In the genomic region with DNA sequence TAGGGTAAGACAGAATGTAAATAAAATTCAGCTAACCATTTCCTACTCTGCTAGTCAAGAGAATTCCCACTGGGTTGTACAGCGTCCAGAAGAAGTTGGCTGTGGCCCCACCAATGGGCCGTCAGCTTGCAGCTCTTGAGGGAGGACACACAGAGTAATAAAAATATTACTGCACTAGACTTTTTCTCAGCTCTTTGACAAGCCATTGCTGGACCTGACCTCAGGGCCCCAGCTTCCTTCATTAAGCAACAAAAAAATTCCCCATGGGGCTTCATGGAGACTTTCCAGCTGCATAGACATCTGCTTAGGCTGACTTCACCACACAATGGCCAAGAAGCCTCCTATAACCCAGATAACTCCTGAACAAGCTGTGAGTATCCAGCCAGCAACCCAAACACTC, we compare ENCODE assay signal across 8 mouse cellular contexts.
DNase-seq lines count a peak whose midpoint lies in the region; ATAC-seq lines count a peak whose summit lies in the region.

No protein-coding gene starts in this region.

- H3K27me3 ChIP-seq in heart, embryonic 12.5 days (replicated peaks), result no peaks in the 10 kb centered on the region
- H3K27me3 ChIP-seq in intestine, embryonic 16.5 days (replicated peaks; ENCODE audit: control insufficient read depth, insufficient read depth, low read length), result no peaks in the 10 kb centered on the region
- no peaks in the 10 kb centered on the region for H3K27me3 ChIP-seq in lung, embryonic 16.5 days (ENCODE audit: control insufficient read depth, insufficient read depth, low read depth, low read length)
- H3K27me3 ChIP-seq in hindbrain, embryonic 11.5 days (ENCODE audit: control insufficient read depth, insufficient read depth, low read length), result no peaks in the 10 kb centered on the region
- H3K27me3 ChIP-seq in forebrain, embryonic 12.5 days, result no peaks in the 10 kb centered on the region

- H3K4me2 ChIP-seq in heart, embryonic 12.5 days, result no peak overlapping the region
- H3K4me2 ChIP-seq in intestine, embryonic 16.5 days (ENCODE audit: low read depth, low read length), result no peak overlapping the region
- no peak overlapping the region for H3K4me2 ChIP-seq in lung, embryonic 16.5 days (ENCODE audit: low read depth, low read length)
- no peak overlapping the region for H3K4me2 ChIP-seq in hindbrain, embryonic 11.5 days (replicated peaks; ENCODE audit: low read depth, low read length)
- H3K4me2 ChIP-seq in forebrain, embryonic 12.5 days, result no peak overlapping the region

- ATAC-seq in heart, embryonic 12.5 days (ENCODE audit: insufficient number of reproducible peaks, low FRiP score), result no peak
- peak; percentile 72 for ATAC-seq in intestine, embryonic 16.5 days
- ATAC-seq in lung, embryonic 16.5 days (ENCODE audit: low read depth), result peak; percentile 95
- no peak for ATAC-seq in hindbrain, embryonic 11.5 days (ENCODE audit: low FRiP score)
- ATAC-seq in monocyte, adult 5-6 weeks (replicated peaks; ENCODE audit: insufficient number of reproducible peaks, low FRiP score, low TSS enrichment, poor library complexity, severe bottlenecking), result no peak
- ATAC-seq in forebrain, embryonic 12.5 days (ENCODE audit: low FRiP score), result no peak

- no peaks in the 10 kb centered on the region for H3K36me3 ChIP-seq in heart, embryonic 12.5 days
- H3K36me3 ChIP-seq in intestine, embryonic 16.5 days (ENCODE audit: control insufficient read depth, insufficient read depth, low read length), result no peaks in the 10 kb centered on the region
- no peaks in the 10 kb centered on the region for H3K36me3 ChIP-seq in lung, embryonic 16.5 days (ENCODE audit: control insufficient read depth, insufficient read depth, low read length)
- H3K36me3 ChIP-seq in hindbrain, embryonic 11.5 days (ENCODE audit: control insufficient read depth, insufficient read depth, low read length), result no peaks in the 10 kb centered on the region
- H3K36me3 ChIP-seq in forebrain, embryonic 12.5 days (replicated peaks), result no peaks in the 10 kb centered on the region

- no peak overlapping the region for H3K4me3 ChIP-seq in heart, embryonic 12.5 days
- no peak overlapping the region for H3K4me3 ChIP-seq in intestine, embryonic 16.5 days (ENCODE audit: low read length)
- no peak overlapping the region for H3K4me3 ChIP-seq in lung, embryonic 16.5 days (ENCODE audit: low read length)
- H3K4me3 ChIP-seq in hindbrain, embryonic 11.5 days (ENCODE audit: low read depth, low read length), result no peak overlapping the region
- no peak overlapping the region for H3K4me3 ChIP-seq in forebrain, embryonic 12.5 days (replicated peaks)

- H3K9me3 ChIP-seq in heart, embryonic 12.5 days (replicated peaks), result peaks cover 2% of the 10 kb centered on the region; the same call in 1 of the 2 replicates
- peaks cover under 1% of the 10 kb centered on the region; the same call in 1 of the 2 replicates for H3K9me3 ChIP-seq in intestine, embryonic 16.5 days (ENCODE audit: control insufficient read depth, low read length)
- H3K9me3 ChIP-seq in lung, embryonic 16.5 days (ENCODE audit: control insufficient read depth, low read length), result no peaks in the 10 kb centered on the region
- H3K9me3 ChIP-seq in hindbrain, embryonic 11.5 days (ENCODE audit: control insufficient read depth, low read length), result no peaks in the 10 kb centered on the region
- H3K9me3 ChIP-seq in forebrain, embryonic 12.5 days, result no peaks in the 10 kb centered on the region

- no peak overlapping the region for H3K9ac ChIP-seq in heart, embryonic 12.5 days
- no peak overlapping the region for H3K9ac ChIP-seq in intestine, embryonic 16.5 days (ENCODE audit: low read depth, low read length)
- H3K9ac ChIP-seq in lung, embryonic 16.5 days (ENCODE audit: low read length), result no peak overlapping the region
- H3K9ac ChIP-seq in hindbrain, embryonic 11.5 days (ENCODE audit: low read depth, low read length), result no peak overlapping the region
- H3K9ac ChIP-seq in forebrain, embryonic 12.5 days, result no peak overlapping the region

- peak; percentile 99 for DNase-seq in heart, adult 11 months
- DNase-seq in cerebellum, postnatal 10 days, result peak; percentile 40 to 49
- DNase-seq in hindbrain, embryonic 11.5 days (ENCODE audit: low spot score), result no peak

- H3K4me1 ChIP-seq in heart, embryonic 12.5 days (replicated peaks), result no peaks in the 10 kb centered on the region
- no peaks in the 10 kb centered on the region for H3K4me1 ChIP-seq in intestine, embryonic 16.5 days (ENCODE audit: control insufficient read depth, insufficient read depth, low read length)
- peaks cover 4% of the 10 kb centered on the region; the same call in 1 of the 2 replicates for H3K4me1 ChIP-seq in lung, embryonic 16.5 days (replicated peaks; ENCODE audit: control insufficient read depth, insufficient read depth, low read length)
- no peaks in the 10 kb centered on the region for H3K4me1 ChIP-seq in hindbrain, embryonic 11.5 days (replicated peaks; ENCODE audit: control insufficient read depth, insufficient read depth, low read length)
- no peaks in the 10 kb centered on the region for H3K4me1 ChIP-seq in forebrain, embryonic 12.5 days

- 71% methylated on average over 2 of the region's 2 CpGs for WGBS in heart, embryonic 12.5 days
- 44% methylated on average over 2 of the region's 2 CpGs for WGBS in intestine, embryonic 16.5 days
- WGBS in lung, embryonic 16.5 days, result 47% methylated on average over 2 of the region's 2 CpGs
- 80% methylated on average over 2 of the region's 2 CpGs for WGBS in hindbrain, embryonic 11.5 days
- WGBS in forebrain, embryonic 12.5 days, result 96% methylated on average over 2 of the region's 2 CpGs

- no peak overlapping the region for H3K27ac ChIP-seq in heart, embryonic 12.5 days (ENCODE audit: poor library complexity, severe bottlenecking)
- H3K27ac ChIP-seq in intestine, embryonic 16.5 days (ENCODE audit: low read length), result no peak overlapping the region
- H3K27ac ChIP-seq in lung, embryonic 16.5 days (ENCODE audit: low read length), result 0 out of 2 replicates have a peak overlapping the region, but pooled peaks have one; percentile 55
- H3K27ac ChIP-seq in hindbrain, embryonic 11.5 days (ENCODE audit: low read depth, low read length), result no peak overlapping the region
- H3K27ac ChIP-seq in forebrain, embryonic 12.5 days, result no peak overlapping the region

Comparison
In these comparisons a context has a peak if more than half of its experiments do, and no peak if none do; other contexts are left out.
1. ATAC-seq: peak in intestine, embryonic 16.5 days (single experiment) and lung, embryonic 16.5 days (single experiment); none in heart, embryonic 12.5 days (single experiment), hindbrain, embryonic 11.5 days (single experiment), monocyte, adult 5-6 weeks (single experiment) and forebrain, embryonic 12.5 days (single experiment).